Mouse (Mus musculus) heart, adult 2 months (tissue): ENCODE measurements around the gene Bbs12.

Experiments
- CTCF ChIP-seq: fragments of 200-600 bp; IDR thresholded peaks from 2 replicates; pipeline ENCODE4 v1.8.1; 2022; ENCODE audit warnings: antibody characterized with exemption, mild to moderate bottlenecking, moderate library complexity
- POLR2A ChIP-seq: fragments of 200-500 bp; IDR thresholded peaks from 2 replicates; pipeline ENCODE4 v1.6.1; 2011; ENCODE audit warnings: mild to moderate bottlenecking, low read depth, low read length, control low read depth; ENCODE audit not compliant: insufficient read depth

DNA sequence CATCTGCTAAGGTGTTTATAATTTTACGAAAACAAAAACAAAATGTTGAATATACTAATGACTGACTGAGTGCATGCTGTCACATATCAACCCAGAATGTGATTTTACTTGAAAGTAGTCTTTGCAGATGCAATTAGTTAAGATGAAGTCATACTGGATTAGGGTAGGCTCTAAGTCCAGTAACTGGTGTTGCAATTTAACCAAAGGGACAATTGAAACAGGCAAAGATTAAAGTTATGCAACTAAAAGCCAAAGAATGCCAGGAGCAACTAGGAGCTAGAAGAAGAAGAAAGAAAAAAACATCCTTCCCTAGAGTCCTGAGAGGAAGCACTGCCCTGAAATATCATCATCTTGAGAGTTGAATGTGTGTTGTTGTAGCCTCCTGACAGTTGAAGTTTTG is 3.9 kb downstream of the Bbs12 start:
- TF ChIP-seq CTCF (no peak), POLR2A (no peak)
